Mouse (Mus musculus) CH12.LX (cell line): ENCODE measurements around the gene Itprid1. TPM values are rescaled to one million over a fixed set of nuclear protein-coding genes. Genes with fewer than 3 reads are reported as not detected.

ENCODE experiments used
- DNase-seq: peaks from one replicate; pipeline ENCODE4 v3.0.0-alpha.2; 2013; ENCODE audit errors: extremely low read depth
- H3K27ac ChIP-seq: 2 replicates; pipeline ENCODE4 v1.5.1; 2012; ENCODE audit warnings: low read depth, mild to moderate bottlenecking, control low read depth, moderate library complexity; ENCODE audit not compliant: insufficient read depth
- H3K27me3 ChIP-seq: replicated peaks from 2 replicates; pipeline ENCODE3; 2012; ENCODE audit warnings: inconsistent platforms
- H3K36me3 ChIP-seq, 2 experiments: replicated peaks in 1 of 2; 2 replicates each; pipeline versions ENCODE3 to v1.6.1; 2012; ENCODE audit warnings: inconsistent platforms in 1 of 2, low read length in 1 of 2, mild to moderate bottlenecking in 1 of 2, mixed read lengths in 1 of 2, moderate library complexity in 1 of 2; ENCODE audit not compliant: control insufficient read depth in 1 of 2, insufficient read depth in 1 of 2
- H3K4me1 ChIP-seq, 2 experiments: 2 replicates each; pipeline ENCODE4 v1.6.1; 2012; ENCODE audit warnings: inconsistent platforms in 1 of 2, moderate library complexity in 1 of 2; ENCODE audit not compliant: insufficient read depth in 2 of 2, control insufficient read depth in 1 of 2
- H3K4me2 ChIP-seq: 2 replicates; pipeline ENCODE4 v1.6.1; 2012; ENCODE audit warnings: low read depth, mild to moderate bottlenecking, control low read depth; ENCODE audit not compliant: poor library complexity, insufficient read depth, severe bottlenecking
- H3K4me3 ChIP-seq, 3 experiments: fragments of 150-350 bp in 1 of 3; sonication (generic) in 1 of 3; replicated peaks in 1 of 3; 2 replicates each; pipeline versions ENCODE3 to v1.5.1; 2011 to 2012; ENCODE audit warnings: low read depth in 2 of 3, low read length in 2 of 3, mild to moderate bottlenecking in 2 of 3, moderate library complexity in 2 of 3, control low read depth in 1 of 3, improper control_type of control experiment in 1 of 3, inconsistent platforms in 1 of 3, mixed read lengths in 1 of 3; ENCODE audit not compliant: poor library complexity in 1 of 3
- H3K79me2 ChIP-seq: replicated peaks from 2 replicates; pipeline ENCODE4 v1.6.1; 2012; ENCODE audit warnings: mild to moderate bottlenecking, moderate library complexity; ENCODE audit not compliant: control insufficient read depth, poor library complexity, insufficient read depth, severe bottlenecking; ENCODE audit errors: extremely low read depth
- H3K9ac ChIP-seq: 2 replicates; pipeline ENCODE4 v1.6.1; 2012; ENCODE audit warnings: low read depth, mild to moderate bottlenecking, control low read depth, moderate library complexity; ENCODE audit not compliant: insufficient read depth
- H3K9me3 ChIP-seq: replicated peaks from 2 replicates; pipeline ENCODE3; 2012; ENCODE audit warnings: low read length, inconsistent platforms, mixed read lengths
- BHLHE40 ChIP-seq: IDR thresholded peaks from 2 replicates; pipeline ENCODE4 v1.6.1; 2011; ENCODE audit warnings: mild to moderate bottlenecking, low read depth, low read length, improper control_type of control experiment
- CHD1 ChIP-seq: IDR thresholded peaks from 2 replicates; pipeline ENCODE4 v1.6.1; 2012; ENCODE audit warnings: low read depth, low read length, improper control_type of control experiment, inconsistent platforms
- E2F4 ChIP-seq: IDR thresholded peaks from 2 replicates; pipeline ENCODE4 v1.6.1; 2011; ENCODE audit warnings: low read depth, low read length, improper control_type of control experiment; ENCODE audit not compliant: insufficient replicate concordance
- ELF1 ChIP-seq: IDR thresholded peaks from 2 replicates; pipeline ENCODE4 v1.6.1; 2014; ENCODE audit warnings: low read depth, mild to moderate bottlenecking, inconsistent platforms, low read length, improper control_type of control experiment
- ETS1 ChIP-seq: conservative IDR thresholded peaks from 2 replicates; pipeline ENCODE4 v1.6.1; 2012; ENCODE audit warnings: low read depth, mild to moderate bottlenecking, inconsistent platforms, low read length, improper control_type of control experiment, moderate library complexity
- JUND ChIP-seq: conservative IDR thresholded peaks from 2 replicates; pipeline ENCODE4 v1.6.1; 2011; ENCODE audit warnings: low read depth, low read length, improper control_type of control experiment
- KAT2A ChIP-seq: IDR thresholded peaks from 2 replicates; pipeline ENCODE4 v1.6.1; 2012; ENCODE audit warnings: low read length, improper control_type of control experiment, inconsistent platforms; ENCODE audit not compliant: insufficient replicate concordance
- MAFK ChIP-seq: IDR thresholded peaks from 2 replicates; pipeline ENCODE4 v1.6.1; 2011; ENCODE audit warnings: low read length, improper control_type of control experiment; ENCODE audit not compliant: insufficient replicate concordance
- MAX ChIP-seq: IDR thresholded peaks from 2 replicates; pipeline ENCODE4 v1.6.1; 2011; ENCODE audit warnings: low read length, improper control_type of control experiment
- MEF2A ChIP-seq: IDR thresholded peaks from 2 replicates; pipeline ENCODE4 v1.6.1; 2014; ENCODE audit warnings: low read depth, mild to moderate bottlenecking, inconsistent platforms, low read length, improper control_type of control experiment, borderline replicate concordance
- MXI1 ChIP-seq: IDR thresholded peaks from 2 replicates; pipeline ENCODE4 v1.6.1; 2011; ENCODE audit warnings: mild to moderate bottlenecking, low read depth, low read length, improper control_type of control experiment
- MYC ChIP-seq: IDR thresholded peaks from 2 replicates; pipeline ENCODE4 v1.6.1; 2011; ENCODE audit warnings: low read depth, mild to moderate bottlenecking, improper control_type of control experiment, low read length
- NELFE ChIP-seq: IDR thresholded peaks from 2 replicates; pipeline ENCODE4 v1.6.1; 2011; ENCODE audit warnings: low read depth, low read length, improper control_type of control experiment
- NRF1 ChIP-seq: IDR thresholded peaks from 2 replicates; pipeline ENCODE4 v1.6.1; 2014; ENCODE audit warnings: low read depth, mild to moderate bottlenecking, inconsistent platforms, low read length, improper control_type of control experiment, moderate library complexity
- POLR2A ChIP-seq: IDR thresholded peaks from 2 replicates; pipeline ENCODE4 v1.6.1; 2011; ENCODE audit warnings: low read depth, mild to moderate bottlenecking, improper control_type of control experiment, low read length
- RAD21 ChIP-seq: IDR thresholded peaks from 2 replicates; pipeline ENCODE4 v1.6.1; 2011; ENCODE audit warnings: low read depth, mild to moderate bottlenecking, low read length, improper control_type of control experiment, moderate library complexity
- RCOR1 ChIP-seq: conservative IDR thresholded peaks from 2 replicates; pipeline ENCODE4 v1.6.1; 2012; ENCODE audit warnings: low read depth, mild to moderate bottlenecking, inconsistent platforms, low read length, improper control_type of control experiment
- SIN3A ChIP-seq: IDR thresholded peaks from 2 replicates; pipeline ENCODE4 v1.6.1; 2012; ENCODE audit warnings: low read length, improper control_type of control experiment, inconsistent platforms
- SMC3 ChIP-seq: IDR thresholded peaks from 2 replicates; pipeline ENCODE4 v1.6.1; 2011; ENCODE audit warnings: low read depth, low read length, improper control_type of control experiment
- TBP ChIP-seq: conservative IDR thresholded peaks from 2 replicates; pipeline ENCODE4 v1.6.1; 2011; ENCODE audit warnings: low read depth, low read length, improper control_type of control experiment
- UBTF ChIP-seq: IDR thresholded peaks from 2 replicates; pipeline ENCODE4 v1.6.1; 2012; ENCODE audit warnings: low read depth, mild to moderate bottlenecking, inconsistent platforms, low read length, improper control_type of control experiment, moderate library complexity
- USF1 ChIP-seq: IDR thresholded peaks from 2 replicates; pipeline ENCODE4 v1.6.1; 2014; ENCODE audit warnings: low read depth, mild to moderate bottlenecking, inconsistent platforms, low read length, improper control_type of control experiment
- USF2 ChIP-seq: conservative IDR thresholded peaks from 2 replicates; pipeline ENCODE4 v1.6.1; 2011; ENCODE audit warnings: low read depth, low read length, improper control_type of control experiment
- ZC3H11A ChIP-seq: IDR thresholded peaks from 2 replicates; pipeline ENCODE4 v1.6.1; 2012; ENCODE audit warnings: low read depth, mild to moderate bottlenecking, inconsistent platforms, low read length, improper control_type of control experiment
- ZMIZ1 ChIP-seq: IDR thresholded peaks from 2 replicates; pipeline ENCODE4 v1.6.1; 2012; ENCODE audit warnings: low read depth, mild to moderate bottlenecking, inconsistent platforms, low read length, improper control_type of control experiment
- ZNF384 ChIP-seq: IDR thresholded peaks from 2 replicates; pipeline ENCODE4 v1.6.1; 2012; ENCODE audit warnings: low read depth, low read length, improper control_type of control experiment, inconsistent platforms
- dilution Hi-C: fragments of 300-500 bp; cut with MboI; formaldehyde crosslinking; loops from 2 replicates; pipeline ENCODE4 v1.14.3; 2020; ENCODE audit warnings: low sequenced_read_pairs; ENCODE audit not compliant: extremely low pct_unique_long_range_greater_than_20kb, extremely low pct_ligation_motif_present
- in situ Hi-C: fragments of 300-500 bp; cut with MboI; formaldehyde crosslinking; loops from 3 replicates; pipeline ENCODE4 v1.14.3; 2019; ENCODE audit warnings: low sequenced_read_pairs, low pct_ligation_motif_present, low pct_unique_long_range_greater_than_20kb, mixed read lengths
- polyA plus RNA-seq: library from polyadenylated mRNA; unstranded; fragments of >175 nt; gene quantifications from 2 replicates; pipeline ENCODE4 v1.2.1, GENCODE M21; 2012; ENCODE audit warnings: low read depth; ENCODE audit not compliant: insufficient read length
- total RNA-seq, 2 experiments: library from RNA; depleted of rRNA; stranded (reverse); fragments of 300-350 nt in 1 of 2; fragments of >200 nt in 1 of 2; gene quantifications; 2 replicates each; pipeline ENCODE4 v1.2.3; 2012 to 2014

The Itprid1 gene
- total and polyA plus RNA-seq, 3 experiments = 0.11 TPM; not detected in 1

GRCm38 (mm10) chr6:55852589-55852988 is 15.9 kb downstream of the Itprid1 start:
- dilution Hi-C loops (no loop called here), in situ Hi-C loops (no loop called here)
- Histone ChIP-seq H3K27me3 (no peaks in the 10 kb centered on the region), H3K79me2 (no peaks in the 10 kb centered on the region), H3K9me3 (no peaks in the 10 kb centered on the region), H3K9ac (no peak overlapping the region), H3K4me3 (no peak overlapping the region), H3K27ac (no peak overlapping the region), H3K4me2 (no peak overlapping the region), H3K4me1 (peaks cover 0 to 38% of the 10 kb centered on the region in 2 experiments; a peak in 2 of 4 replicates), H3K36me3 (no peaks in the 10 kb centered on the region)
- TF ChIP-seq MEF2A (no peak), RAD21 (no peak), MXI1 (no peak), POLR2A (no peak), MAX (no peak), KAT2A (no peak), TBP (no peak)
- no peak for DNase-seq

GRCm38 (mm10) chr6:55856085-55856484 is 19.4 kb downstream of the Itprid1 start:
- Histone ChIP-seq H3K9ac (no peak overlapping the region), H3K27ac (no peak overlapping the region), H3K27me3 (no peaks in the 10 kb centered on the region), H3K36me3 (no peaks in the 10 kb centered on the region)
- TF ChIP-seq MAX (no peak), JUND (no peak), MYC (no peak), E2F4 (no peak)
- TF ChIP-seq, all 38 proteins: peak for 0
- no peak overlapping the region for H3K4me2 ChIP-seq
- no peaks in the 10 kb centered on the region for H3K79me2 ChIP-seq
- no peak for DNase-seq
- no peaks in the 10 kb centered on the region for H3K9me3 ChIP-seq
- dilution Hi-C loops = no loop called here
- H3K4me3 ChIP-seq = no peak overlapping the region
- H3K4me1 ChIP-seq = peaks cover 0 to 39% of the 10 kb centered on the region in 2 experiments; a peak in 2 of 4 replicates
- in situ Hi-C loops = no loop called here

- DNase-seq = no peak
- Histone ChIP-seq H3K27ac (no peak overlapping the region), H3K36me3 (no peaks in the 10 kb centered on the region), H3K4me2 (no peak overlapping the region), H3K4me3 (no peak overlapping the region), H3K4me1 (peaks cover 0 to 8% of the 10 kb centered on the region in 2 experiments; a peak in 1 of 4 replicates), H3K27me3 (no peaks in the 10 kb centered on the region), H3K9me3 (no peaks in the 10 kb centered on the region), H3K9ac (no peak overlapping the region), H3K79me2 (no peaks in the 10 kb centered on the region)
- in situ Hi-C loops (no loop called here), dilution Hi-C loops (no loop called here)
- no peak for TF ChIP-seq NRF1
- no peak for TF ChIP-seq MAFK
- TF ChIP-seq ZC3H11A = no peak
- no peak for TF ChIP-seq CHD1
- TF ChIP-seq RCOR1 = no peak
- no peak for TF ChIP-seq JUND
- no peak for TF ChIP-seq USF2
- TF ChIP-seq MYC = no peak
- no peak for TF ChIP-seq ETS1
- no peak for TF ChIP-seq SIN3A
- no peak for TF ChIP-seq ZNF384
- no peak for TF ChIP-seq UBTF
- no peak for TF ChIP-seq NELFE
- no peak for TF ChIP-seq ELF1
- no peak for TF ChIP-seq ZMIZ1
- TF ChIP-seq SMC3 = no peak
- no peak for TF ChIP-seq USF1
- no peak for TF ChIP-seq E2F4
- TF ChIP-seq BHLHE40 = no peak
These were observed 28.5 kb downstream of the Itprid1 start for GRCm38 (mm10) chr6:55865206-55865605.
